ENCODE assay signal across 11 mouse cellular contexts in genomic region chr7:128251946-128252345, GRCm38 (mm10). TPM values are rescaled to one million over a fixed set of nuclear protein-coding genes. Genes with fewer than 3 reads are reported as not detected.
DNase-seq lines count a peak whose midpoint lies in the region; ATAC-seq and TF ChIP-seq lines count a peak whose summit lies in the region.
"Had no signal": no experiment of that assay in that cellular context is flagged by ENCODE, and none has a peak within 500 bp of the region (broad histone marks: within the 10 kb centered on the region; RNA-seq: fewer than 3 reads in every experiment).

No protein-coding gene starts in this region.

- peak overlapping the region; percentile 68; the same call in 1 of the 2 replicates for H3K9ac ChIP-seq in hindbrain, embryonic 13.5 days
- no peak overlapping the region for H3K9ac ChIP-seq in midbrain, embryonic 16.5 days (ENCODE audit: low read depth, low read length)

- H3K27ac ChIP-seq in hindbrain, embryonic 13.5 days: no peak overlapping the region
- H3K27ac ChIP-seq in midbrain, embryonic 16.5 days (ENCODE audit: low read length): no peak overlapping the region
- no peak overlapping the region for H3K27ac ChIP-seq in gastrocnemius, adult 2 months

- no peak for ATAC-seq in hindbrain, embryonic 13.5 days (ENCODE audit: low FRiP score)
- ATAC-seq in midbrain, embryonic 16.5 days: no peak

- H3K9me3 ChIP-seq in hindbrain, embryonic 13.5 days: no peaks in the 10 kb centered on the region
- no peaks in the 10 kb centered on the region for H3K9me3 ChIP-seq in midbrain, embryonic 16.5 days (replicated peaks; ENCODE audit: control insufficient read depth, low read length, poor library complexity, severe bottlenecking)
- H3K9me3 ChIP-seq: megakaryocyte, embryonic 14.5 days had no signal

- peak; percentile 87 for DNase-seq in heart, adult 11 months
- no peak for DNase-seq in heart, postnatal 25 days (ENCODE audit: low spot score)
- DNase-seq in cerebellum, adult 9-10 months: peak; percentile 62
- DNase-seq in gastrocnemius, adult 2 months: no peak
- no peak for DNase-seq in yolk sac, embryonic 10.5 days (ENCODE audit: low spot score)
- DNase-seq in T-cell, adult 2 months (ENCODE audit: low spot score): no peak
- DNase-seq: B cell, adult 2 months had no signal

- H3K36me3 ChIP-seq in hindbrain, embryonic 13.5 days: peaks cover 3% of the 10 kb centered on the region
- no peaks in the 10 kb centered on the region for H3K36me3 ChIP-seq in midbrain, embryonic 16.5 days (ENCODE audit: control insufficient read depth, insufficient read depth, low read length)

- peak overlapping the region; percentile 59 for H3K4me2 ChIP-seq in hindbrain, embryonic 13.5 days
- peak overlapping the region; percentile 65 for H3K4me2 ChIP-seq in midbrain, embryonic 16.5 days (ENCODE audit: low read length)

- 0 out of 2 replicates have a peak overlapping the region, but pooled peaks have one; percentile 38 for H3K4me3 ChIP-seq in hindbrain, embryonic 13.5 days
- H3K4me3 ChIP-seq in midbrain, embryonic 16.5 days (ENCODE audit: low read depth, low read length): no peak overlapping the region; the same call in 1 of the 2 replicates
- H3K4me3 ChIP-seq in gastrocnemius, adult 2 months: no peak overlapping the region

- H3K27me3 ChIP-seq in hindbrain, embryonic 13.5 days: peaks cover 9% of the 10 kb centered on the region
- 0 out of 2 replicates have a peak, but pooled peaks cover 3% of the 10 kb centered on the region for H3K27me3 ChIP-seq in midbrain, embryonic 16.5 days (ENCODE audit: control insufficient read depth, insufficient read depth, low read depth, low read length)

- H3K4me1 ChIP-seq in hindbrain, embryonic 13.5 days (replicated peaks): peaks cover 22% of the 10 kb centered on the region
- H3K4me1 ChIP-seq in midbrain, embryonic 16.5 days (ENCODE audit: control insufficient read depth, insufficient read depth, low read length): peaks cover 12% of the 10 kb centered on the region

- no peak for TF ChIP-seq CTCF in gastrocnemius, adult 2 months (IDR thresholded peaks at IDR 0.05)

- intact Hi-C loops in heart, postnatal 25 days (cut with DNase I): no loop called here
- intact Hi-C loops in gastrocnemius, adult 2 months (cut with DNase I): no loop called here

- WGBS in hindbrain, embryonic 13.5 days: 65% methylated on average over 12 of the region's 12 CpGs
- 48% methylated on average over 12 of the region's 12 CpGs for WGBS in midbrain, embryonic 16.5 days

RNA-seq across cellular contexts. Expression of gene Tgfb1i1, which starts 5.3 kb away (rescaled TPM):
- 10 to 100 TPM; 19.6 to 22.5 TPM for total RNA-seq in heart, postnatal 25 days (2021)
- 27.9 and 31.0 TPM in 2 replicates for polyA plus RNA-seq in hindbrain, embryonic 13.5 days (2015; fragmentation: Nextera tagmentation; extraction: Ambion mirVana)
- 22.0 and 23.3 TPM in 2 replicates for polyA plus RNA-seq in midbrain, embryonic 16.5 days (2015; fragmentation: Nextera tagmentation; extraction: Ambion mirVana)
- 1 to 10 TPM; 5.2 to 7.6 TPM for total RNA-seq in gastrocnemius, adult 2 months (2021)

RNA-seq across cellular contexts. Expression of gene Slc5a2, which starts 13.5 kb away (rescaled TPM):
- total RNA-seq in heart, postnatal 25 days (2021): not detected
- not detected in 2 replicates for polyA plus RNA-seq in hindbrain, embryonic 13.5 days (2015; fragmentation: Nextera tagmentation; extraction: Ambion mirVana)
- not detected in 2 replicates for polyA plus RNA-seq in midbrain, embryonic 16.5 days (2015; fragmentation: Nextera tagmentation; extraction: Ambion mirVana)
- not detected for total RNA-seq in gastrocnemius, adult 2 months (2021)
- polyA plus RNA-seq: small intestine, adult 2 months had no signal

RNA-seq across cellular contexts. Expression of gene 9130023H24Rik, which starts 14.1 kb away (rescaled TPM):
- 1 to 10 TPM; 3.3 to 3.4 TPM for total RNA-seq in heart, postnatal 25 days (2021)
- polyA plus RNA-seq in hindbrain, embryonic 13.5 days (2015; fragmentation: Nextera tagmentation; extraction: Ambion mirVana): 10.6 and 11.4 TPM in 2 replicates
- polyA plus RNA-seq in midbrain, embryonic 16.5 days (2015; fragmentation: Nextera tagmentation; extraction: Ambion mirVana): 6.8 and 7.7 TPM in 2 replicates
- 1 to 10 TPM; 1.9 to 2.1 TPM for total RNA-seq in gastrocnemius, adult 2 months (2021)

RNA-seq across cellular contexts. Expression of gene Armc5, which starts 14.8 kb away (rescaled TPM):
- total RNA-seq in heart, postnatal 25 days (2021): 1 to 10 TPM; 6.8 to 7.2 TPM
- polyA plus RNA-seq in hindbrain, embryonic 13.5 days (2015; fragmentation: Nextera tagmentation; extraction: Ambion mirVana): 15.0 and 15.2 TPM in 2 replicates
- 12.4 and 12.7 TPM in 2 replicates for polyA plus RNA-seq in midbrain, embryonic 16.5 days (2015; fragmentation: Nextera tagmentation; extraction: Ambion mirVana)
- 1 to 10 TPM; 7.2 to 8.0 TPM for total RNA-seq in gastrocnemius, adult 2 months (2021)

RNA-seq across cellular contexts. Expression of gene Cox6a2, which starts 45.8 kb away (rescaled TPM):
- 1,000 to 10,000 TPM; 2,394 to 2,415 TPM for total RNA-seq in heart, postnatal 25 days (2021)
- 0.70 and 1.1 TPM in 2 replicates for polyA plus RNA-seq in hindbrain, embryonic 13.5 days (2015; fragmentation: Nextera tagmentation; extraction: Ambion mirVana)
- polyA plus RNA-seq in midbrain, embryonic 16.5 days (2015; fragmentation: Nextera tagmentation; extraction: Ambion mirVana): 0.38 TPM in 1 of 2 replicates, not detected in the other
- 1,000 to 10,000 TPM; 1,384 to 2,252 TPM for total RNA-seq in gastrocnemius, adult 2 months (2021)

Comparison
In these comparisons a context has a peak if more than half of its experiments do, and no peak if none do; other contexts are left out.
1. DNase-seq: peak in heart, adult 11 months (single experiment) and cerebellum, adult 9-10 months (single experiment); none in heart, postnatal 25 days (single experiment), gastrocnemius, adult 2 months (single experiment), yolk sac, embryonic 10.5 days (single experiment) and T-cell, adult 2 months (single experiment).